Mouse (Mus musculus) MEL (cell line): ENCODE results near the gene Mcf2l. TPM values are rescaled to one million over a fixed set of nuclear protein-coding genes. Genes with fewer than 3 reads are reported as not detected.

Source experiments
- DNase-seq: peaks from one replicate; pipeline ENCODE4 v3.0.0; 2011; ENCODE audit warnings: low read depth, low spot score
- H3K27ac ChIP-seq: 2 replicates; pipeline ENCODE4 v1.5.1; 2012; ENCODE audit warnings: low read depth, mild to moderate bottlenecking, control low read depth, low read length, moderate library complexity; ENCODE audit not compliant: control insufficient read depth
- H3K27me3 ChIP-seq, 2 experiments: fragments of 150-350 bp in 1 of 2; sonication (generic) in 1 of 2; 2 replicates each; pipeline ENCODE4 v1.6.1; 2012; ENCODE audit warnings: low read length in 2 of 2, mild to moderate bottlenecking in 2 of 2, improper control_type of control experiment in 1 of 2, moderate library complexity in 1 of 2; ENCODE audit not compliant: insufficient read depth in 2 of 2, control insufficient read depth in 1 of 2
- H3K36me3 ChIP-seq, 2 experiments: 2 replicates each; pipeline ENCODE4 v1.6.1; 2012 to 2014; ENCODE audit warnings: low read length in 2 of 2, improper control_type of control experiment in 1 of 2, inconsistent platforms in 1 of 2, mild to moderate bottlenecking in 1 of 2; ENCODE audit not compliant: insufficient read depth in 2 of 2, control insufficient read depth in 1 of 2
- H3K4me1 ChIP-seq, 2 experiments: fragments of 150-350 bp in 1 of 2; sonication (generic) in 1 of 2; 2 replicates each; pipeline ENCODE4 v1.6.1; 2012; ENCODE audit warnings: low read length in 2 of 2, improper control_type of control experiment in 1 of 2, mild to moderate bottlenecking in 1 of 2; ENCODE audit not compliant: insufficient read depth in 2 of 2, control insufficient read depth in 1 of 2
- H3K4me3 ChIP-seq, 2 experiments: fragments of 150-350 bp in 1 of 2; sonication (generic) in 1 of 2; 2 replicates each; pipeline ENCODE4 v1.5.1; 2012; ENCODE audit warnings: low read depth in 2 of 2, low read length in 2 of 2, mild to moderate bottlenecking in 2 of 2, moderate library complexity in 2 of 2, control low read depth in 1 of 2, improper control_type of control experiment in 1 of 2; ENCODE audit not compliant: control insufficient read depth in 1 of 2, insufficient read depth in 1 of 2
- H3K79me2 ChIP-seq: 2 replicates; pipeline ENCODE4 v1.6.1; 2012; ENCODE audit warnings: mild to moderate bottlenecking, low read length, moderate library complexity; ENCODE audit not compliant: control insufficient read depth, poor library complexity, insufficient read depth
- H3K9ac ChIP-seq: 2 replicates; pipeline ENCODE4 v1.6.1; 2012; ENCODE audit warnings: low read depth, mild to moderate bottlenecking, control low read depth, low read length, moderate library complexity; ENCODE audit not compliant: control insufficient read depth, poor library complexity, severe bottlenecking
- H3K9me3 ChIP-seq: fragments of 150-350 bp; sonication (generic); replicated peaks from 2 replicates; pipeline ENCODE4 v1.6.1; 2012; ENCODE audit warnings: mild to moderate bottlenecking, low read length, improper control_type of control experiment, moderate library complexity; ENCODE audit not compliant: insufficient read depth
- BHLHE40 ChIP-seq: IDR thresholded peaks from 2 replicates; pipeline ENCODE4 v1.6.1; 2012; ENCODE audit warnings: low read depth, mild to moderate bottlenecking, inconsistent platforms, low read length, improper control_type of control experiment, borderline replicate concordance
- CHD1 ChIP-seq: IDR thresholded peaks from 2 replicates; pipeline ENCODE4 v1.6.1; 2012; ENCODE audit warnings: low read depth, mild to moderate bottlenecking, inconsistent platforms, low read length, improper control_type of control experiment
- CHD2 ChIP-seq: IDR thresholded peaks from 2 replicates; pipeline ENCODE4 v1.6.1; 2011; ENCODE audit warnings: low read length, improper control_type of control experiment
- CTCF ChIP-seq, 3 experiments: IDR thresholded peaks in 2 of 3; conservative IDR thresholded peaks in 1 of 3; 2 replicates each; pipeline ENCODE4 v1.5.1; 2011 to 2012; ENCODE audit warnings: low read length in 3 of 3, low read depth in 2 of 3, mild to moderate bottlenecking in 2 of 3, improper control_type of control experiment in 1 of 3, inconsistent platforms in 1 of 3, mixed read lengths in 1 of 3, moderate library complexity in 1 of 3; ENCODE audit not compliant: control insufficient read depth in 1 of 3, insufficient read depth in 1 of 3, poor library complexity in 1 of 3, severe bottlenecking in 1 of 3
- E2F4 ChIP-seq: IDR thresholded peaks from 2 replicates; pipeline ENCODE4 v1.6.1; 2011; ENCODE audit warnings: low read depth, low read length, improper control_type of control experiment, borderline replicate concordance
- ELF1 ChIP-seq: IDR thresholded peaks from 2 replicates; pipeline ENCODE4 v1.6.1; 2014; ENCODE audit warnings: low read depth, mild to moderate bottlenecking, inconsistent platforms, low read length, improper control_type of control experiment, moderate library complexity
- GABPA ChIP-seq: IDR thresholded peaks from 2 replicates; pipeline ENCODE4 v1.6.1; 2012; ENCODE audit warnings: low read depth, mild to moderate bottlenecking, inconsistent platforms, low read length, improper control_type of control experiment, moderate library complexity
- GATA1 ChIP-seq: IDR thresholded peaks from 2 replicates; pipeline ENCODE4 v1.6.1; 2011; ENCODE audit warnings: low read depth, low read length, improper control_type of control experiment
- JUND ChIP-seq: IDR thresholded peaks from 2 replicates; pipeline ENCODE4 v1.6.1; 2011; ENCODE audit warnings: low read depth, mild to moderate bottlenecking, improper control_type of control experiment, low read length
- KAT2A ChIP-seq: conservative IDR thresholded peaks from 2 replicates; pipeline ENCODE4 v1.6.1; 2012; ENCODE audit warnings: low read depth, low read length, improper control_type of control experiment, inconsistent platforms
- MAFK ChIP-seq: IDR thresholded peaks from 2 replicates; pipeline ENCODE4 v1.6.1; 2011; ENCODE audit warnings: low read depth, mild to moderate bottlenecking, low read length, improper control_type of control experiment, borderline replicate concordance
- MAX ChIP-seq: IDR thresholded peaks from 2 replicates; pipeline ENCODE4 v1.6.1; 2011; ENCODE audit warnings: low read length, improper control_type of control experiment
- MYB ChIP-seq: IDR thresholded peaks from 2 replicates; pipeline ENCODE4 v1.6.1; 2011; ENCODE audit warnings: mild to moderate bottlenecking, low read depth, low read length, improper control_type of control experiment
- NELFE ChIP-seq: IDR thresholded peaks from 2 replicates; pipeline ENCODE4 v1.6.1; 2011; ENCODE audit warnings: low read depth, low read length, improper control_type of control experiment
- NRF1 ChIP-seq: IDR thresholded peaks from 2 replicates; pipeline ENCODE4 v1.6.1; 2014; ENCODE audit warnings: low read depth, mild to moderate bottlenecking, inconsistent platforms, low read length, improper control_type of control experiment, moderate library complexity; ENCODE audit not compliant: poor library complexity, insufficient read depth, severe bottlenecking
- POLR2A ChIP-seq, 2 experiments: IDR thresholded peaks; 2 replicates each; pipeline ENCODE4 v1.6.1; 2011 to 2012; ENCODE audit warnings: low read length in 2 of 2, mild to moderate bottlenecking in 2 of 2, control low read depth in 1 of 2, improper control_type of control experiment in 1 of 2, low read depth in 1 of 2, moderate library complexity in 1 of 2; ENCODE audit not compliant: control insufficient read depth in 1 of 2, insufficient read depth in 1 of 2, poor library complexity in 1 of 2
- POLR2AphosphoS5 ChIP-seq: IDR thresholded peaks from 2 replicates; pipeline ENCODE4 v1.6.1; 2012; ENCODE audit warnings: low read depth, borderline replicate concordance, mild to moderate bottlenecking, inconsistent platforms, low read length, moderate library complexity, mixed read lengths
- RAD21 ChIP-seq: IDR thresholded peaks from 2 replicates; pipeline ENCODE4 v1.6.1; 2011; ENCODE audit warnings: mild to moderate bottlenecking, low read depth, low read length, improper control_type of control experiment
- SIN3A ChIP-seq: IDR thresholded peaks from 2 replicates; pipeline ENCODE4 v1.6.1; 2012; ENCODE audit warnings: low read length, improper control_type of control experiment, inconsistent platforms
- SMC3 ChIP-seq: IDR thresholded peaks from 2 replicates; pipeline ENCODE4 v1.6.1; 2011; ENCODE audit warnings: low read depth, low read length, improper control_type of control experiment
- TAL1 ChIP-seq: IDR thresholded peaks from 2 replicates; pipeline ENCODE4 v1.6.1; 2012; ENCODE audit warnings: mild to moderate bottlenecking, inconsistent platforms, low read length, moderate library complexity, mixed read lengths
- TBP ChIP-seq: IDR thresholded peaks from 2 replicates; pipeline ENCODE4 v1.8.0; 2011; ENCODE audit warnings: low read depth, low read length, improper control_type of control experiment
- USF2 ChIP-seq, 2 experiments: IDR thresholded peaks; 2 replicates each; pipeline ENCODE4 v1.6.1; 2011 to 2012; ENCODE audit warnings: improper control_type of control experiment in 2 of 2, low read length in 2 of 2, borderline replicate concordance in 1 of 2, inconsistent platforms in 1 of 2, low read depth in 1 of 2, mild to moderate bottlenecking in 1 of 2; ENCODE audit not compliant: insufficient read depth in 1 of 2
- ZC3H11A ChIP-seq: IDR thresholded peaks from 2 replicates; pipeline ENCODE4 v1.6.1; 2012; ENCODE audit warnings: low read depth, mild to moderate bottlenecking, inconsistent platforms, low read length, improper control_type of control experiment
- ZKSCAN1 ChIP-seq: IDR thresholded peaks from 2 replicates; pipeline ENCODE4 v1.6.1; 2012; ENCODE audit warnings: low read depth, mild to moderate bottlenecking, inconsistent platforms, low read length, improper control_type of control experiment, moderate library complexity
- ZNF384 ChIP-seq: IDR thresholded peaks from 2 replicates; pipeline ENCODE4 v1.6.1; 2012; ENCODE audit warnings: low read depth, mild to moderate bottlenecking, inconsistent platforms, low read length, improper control_type of control experiment
- polyA plus RNA-seq, 2 experiments: library from polyadenylated mRNA; stranded (reverse) in 1 of 2; unstranded in 1 of 2; fragments of >175 nt in 1 of 2; fragments of >200 nt in 1 of 2; gene quantifications; 2 replicates each; pipeline versions ENCODE4 v1.2.1 to v1.2.4; 2012; ENCODE audit warnings: low replicate concordance in 2 of 2, low read depth in 1 of 2; ENCODE audit not compliant: insufficient read length in 2 of 2, insufficient read depth in 1 of 2, missing spikeins in 1 of 2
- total RNA-seq: library from RNA; depleted of rRNA; stranded (reverse); fragments of 300-350 nt; gene quantifications from 2 replicates; pipeline ENCODE4 v1.2.3, GENCODE M21; 2012

Gene Mcf2l
- total and polyA plus RNA-seq, 3 experiments: 1.2 to 3.6 TPM; not detected in 1

- no peak for DNase-seq
- TF ChIP-seq POLR2A (IDR thresholded peaks at IDR 0.05; ENCODE audit: control insufficient read depth in 1 of 2, insufficient read depth in 1 of 2, low read depth in 1 of 2, low read length in 2 of 2, poor library complexity in 1 of 2) (no peak), POLR2AphosphoS5 (no peak), SMC3 (no peak), GATA1 (no peak), NELFE (no peak), KAT2A (no peak), ZC3H11A (no peak), SIN3A (no peak), NRF1 (no peak), E2F4 (no peak), GABPA (no peak), ZNF384 (no peak), MYB (no peak), BHLHE40 (no peak), ZKSCAN1 (no peak), MAFK (no peak), TAL1 (no peak), ELF1 (no peak), TBP (no peak)
- no peaks in the 10 kb centered on the region for H3K36me3 ChIP-seq
- no peaks in the 10 kb centered on the region for H3K4me1 ChIP-seq
- no peaks in the 10 kb centered on the region for H3K9me3 ChIP-seq
- no peak overlapping the region for H3K27ac ChIP-seq
- H3K9ac ChIP-seq: no peak overlapping the region
- 0 out of 4 replicates have a peak, but pooled peaks cover 0 to 1% of the 10 kb centered on the region in 2 experiments for H3K27me3 ChIP-seq
- no peak overlapping the region for H3K4me3 ChIP-seq
- no peaks in the 10 kb centered on the region for H3K79me2 ChIP-seq
Measured at GRCm38 (mm10) chr8:12917831-12918230, 44.2 kb downstream of the Mcf2l start.

GRCm38 (mm10) chr8:12920599-12920998 lies 47.0 kb downstream of the Mcf2l start:
- DNase-seq: no peak
- Histone ChIP-seq H3K4me1 (no peaks in the 10 kb centered on the region), H3K27me3 (0 out of 4 replicates have a peak, but pooled peaks cover 0 to 1% of the 10 kb centered on the region in 2 experiments), H3K79me2 (no peaks in the 10 kb centered on the region), H3K4me3 (no peak overlapping the region), H3K36me3 (no peaks in the 10 kb centered on the region), H3K9ac (no peak overlapping the region), H3K9me3 (no peaks in the 10 kb centered on the region), H3K27ac (no peak overlapping the region)
- TF ChIP-seq CTCF (IDR thresholded peaks at IDR 0.05 in 2 of 3, conservative IDR thresholded peaks at IDR 0.05 in 1 of 3; ENCODE audit: control insufficient read depth in 1 of 3, insufficient read depth in 1 of 3, low read depth in 2 of 3, low read length in 3 of 3, poor library complexity in 1 of 3, severe bottlenecking in 1 of 3) (no peak), RAD21 (no peak), JUND (no peak), CHD2 (no peak), ZKSCAN1 (no peak), CHD1 (no peak), MAX (no peak), MYB (no peak), USF2 (IDR thresholded peaks at IDR 0.05; ENCODE audit: borderline replicate concordance in 1 of 2, insufficient read depth in 1 of 2, low read depth in 1 of 2, low read length in 2 of 2) (no peak)
